In the genomic region with DNA sequence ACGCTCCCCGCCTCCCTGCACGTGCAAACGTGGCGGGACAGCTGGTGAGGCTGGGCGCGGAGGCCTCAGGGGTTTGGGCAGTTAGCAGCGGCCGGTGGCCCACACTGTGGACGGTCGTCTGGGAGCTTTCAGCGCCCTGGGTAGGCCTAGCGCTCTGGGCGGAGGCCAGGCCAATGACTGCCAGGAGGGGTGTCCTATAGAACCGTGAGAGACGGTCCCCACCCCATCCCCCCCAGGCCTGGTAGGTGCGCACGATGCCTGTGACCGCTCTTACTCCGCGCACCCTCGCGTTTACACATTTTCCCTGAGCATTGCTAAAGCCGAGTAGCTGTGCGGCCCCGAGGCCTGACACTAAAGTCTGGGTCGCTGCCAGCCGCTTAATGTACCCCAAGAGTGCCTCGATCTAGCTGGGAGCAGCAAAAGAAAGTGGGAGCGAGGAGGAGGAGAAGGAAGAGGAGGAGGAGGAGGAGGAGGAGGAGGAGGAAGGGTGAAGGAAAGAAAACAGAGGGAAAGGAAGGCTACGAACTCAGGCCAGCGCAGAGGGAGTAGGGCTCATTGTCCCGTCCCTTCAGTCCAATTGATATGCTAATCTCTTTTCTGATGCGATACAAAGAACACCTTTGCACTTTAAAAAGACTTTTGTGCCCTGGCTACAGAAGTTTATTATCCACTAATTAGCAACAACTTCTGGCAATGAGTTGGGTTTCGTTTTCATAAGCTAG, we compare ENCODE assay signal across 8 mouse cellular contexts.
DNase-seq lines count a peak whose midpoint lies in the region; ATAC-seq lines count a peak whose summit lies in the region.

No protein-coding gene starts in this region.

- peak; percentile 67 for ATAC-seq in hindbrain, embryonic 15.5 days (ENCODE audit: low FRiP score, low read depth)
- peak; percentile 69 for ATAC-seq in midbrain, embryonic 16.5 days

- H3K9me3 ChIP-seq in hindbrain, embryonic 15.5 days: no peaks in the 10 kb centered on the region
- H3K9me3 ChIP-seq in midbrain, embryonic 16.5 days (replicated peaks; ENCODE audit: control insufficient read depth, low read length, poor library complexity, severe bottlenecking): no peaks in the 10 kb centered on the region

- peak overlapping the region; percentile 75 for H3K9ac ChIP-seq in hindbrain, embryonic 15.5 days
- peak overlapping the region; percentile 100 for H3K9ac ChIP-seq in midbrain, embryonic 16.5 days (ENCODE audit: low read depth, low read length)

- H3K4me3 ChIP-seq in hindbrain, embryonic 15.5 days: peak overlapping the region; percentile 66
- H3K4me3 ChIP-seq in midbrain, embryonic 16.5 days (ENCODE audit: low read depth, low read length): peak overlapping the region; percentile 69

- H3K27me3 ChIP-seq in hindbrain, embryonic 15.5 days: no peaks in the 10 kb centered on the region
- H3K27me3 ChIP-seq in midbrain, embryonic 16.5 days (ENCODE audit: control insufficient read depth, insufficient read depth, low read depth, low read length): no peaks in the 10 kb centered on the region

- no peaks in the 10 kb centered on the region for H3K36me3 ChIP-seq in hindbrain, embryonic 15.5 days
- no peaks in the 10 kb centered on the region for H3K36me3 ChIP-seq in midbrain, embryonic 16.5 days (ENCODE audit: control insufficient read depth, insufficient read depth, low read length)

- 1% methylated on average over 35 of the region's 35 CpGs for WGBS in hindbrain, embryonic 15.5 days
- 2% methylated on average over 35 of the region's 35 CpGs for WGBS in midbrain, embryonic 16.5 days

- H3K4me2 ChIP-seq in hindbrain, embryonic 15.5 days: peak overlapping the region; percentile 98
- H3K4me2 ChIP-seq in midbrain, embryonic 16.5 days (ENCODE audit: low read length): peak overlapping the region; percentile 100

- peak; percentile 51 for DNase-seq in left cerebral cortex, postnatal 4 days
- no peak for DNase-seq in left cerebral cortex, adult 11 months (ENCODE audit: low spot score)
- DNase-seq in cerebellum, postnatal 10 days: peak; percentile 67 to 71
- no peak for DNase-seq in urinary bladder, postnatal 4 days (ENCODE audit: low spot score in 2 of 2)
- DNase-seq in ovary, postnatal 36 days (ENCODE audit: low spot score): no peak
- DNase-seq in thymus, adult 18-20 months: no peak

- intact Hi-C loops in left cerebral cortex, postnatal 4 days (cut with DNase I): no loop called here

- peaks cover 24% of the 10 kb centered on the region for H3K4me1 ChIP-seq in hindbrain, embryonic 15.5 days (replicated peaks)
- peaks cover 12% of the 10 kb centered on the region; the same call in 1 of the 2 replicates for H3K4me1 ChIP-seq in midbrain, embryonic 16.5 days (ENCODE audit: control insufficient read depth, insufficient read depth, low read length)

- peak overlapping the region; percentile 99 for H3K27ac ChIP-seq in hindbrain, embryonic 15.5 days (replicated peaks)
- H3K27ac ChIP-seq in midbrain, embryonic 16.5 days (ENCODE audit: low read length): peak overlapping the region; percentile 100

Comparison
In these comparisons a context has a peak if more than half of its experiments do, and no peak if none do; other contexts are left out.
1. DNase-seq: peak in left cerebral cortex, postnatal 4 days (single experiment) and cerebellum, postnatal 10 days (2 of 2); none in left cerebral cortex, adult 11 months (single experiment), urinary bladder, postnatal 4 days (0 of 2), ovary, postnatal 36 days (single experiment) and thymus, adult 18-20 months (0 of 2).